Mouse (Mus musculus) hindbrain, embryonic 13.5 days (tissue): ENCODE results near the gene Popdc2. TPM values are rescaled to one million over a fixed set of nuclear protein-coding genes. Genes with fewer than 3 reads are reported as not detected.
"Not testable (repeated sequence)": the region's sequence is repeated elsewhere in the genome, so short reads cannot be mapped to it uniquely, and the experiment has no call there.

Experiments
- ATAC-seq: fragments of 200-750 bp; cut with Nextera tagmentation; 2 replicates; pipeline ENCODE4 v1.8.0; 2017; ENCODE audit warnings: moderate TSS enrichment; ENCODE audit not compliant: low FRiP score
- H3K27ac ChIP-seq: fragments of 300-500 bp; sonication (generic); 2 replicates; pipeline ENCODE4 v1.5.1; 2015; ENCODE audit warnings: inconsistent platforms, mild to moderate bottlenecking, moderate library complexity
- H3K27me3 ChIP-seq: fragments of 300-500 bp; sonication (generic); 2 replicates; pipeline ENCODE4 v1.6.1; 2015; ENCODE audit warnings: mild to moderate bottlenecking, inconsistent platforms
- H3K36me3 ChIP-seq: fragments of 300-500 bp; sonication (generic); 2 replicates; pipeline ENCODE4 v1.6.1; 2015; ENCODE audit warnings: mild to moderate bottlenecking, inconsistent platforms
- H3K4me1 ChIP-seq: fragments of 300-500 bp; sonication (generic); replicated peaks from 2 replicates; pipeline ENCODE4 v1.6.1; 2015; ENCODE audit warnings: inconsistent platforms
- H3K4me2 ChIP-seq: fragments of 300-500 bp; sonication (generic); 2 replicates; pipeline ENCODE4 v1.6.1; 2015; ENCODE audit warnings: inconsistent platforms, mild to moderate bottlenecking, moderate library complexity
- H3K4me3 ChIP-seq: fragments of 300-500 bp; sonication (generic); 2 replicates; pipeline ENCODE4 v1.5.1; 2015; ENCODE audit warnings: mild to moderate bottlenecking, inconsistent platforms
- H3K9ac ChIP-seq: fragments of 300-500 bp; sonication (generic); 2 replicates; pipeline ENCODE4 v1.6.1; 2015; ENCODE audit warnings: mild to moderate bottlenecking, inconsistent platforms
- H3K9me3 ChIP-seq: fragments of 300-500 bp; sonication (generic); 2 replicates; pipeline ENCODE4 v1.6.1; 2016; ENCODE audit warnings: inconsistent platforms
- WGBS: fragments of 180-500 bp; shearing (Covaris S2); methylation state at CpG from one replicate; pipeline ENCODE4 v1.1.7; 2015; 5-methylcytosine and 5-hydroxymethylcytosine counted together
- polyA plus RNA-seq: library from polyadenylated mRNA; unstranded; fragments of >200 nt; fragmentation: Nextera tagmentation; extraction: Ambion mirVana; gene quantifications from 2 replicates; pipeline ENCODE4 v1.2.1, GENCODE M21; 2015

Popdc2 gene
- polyA plus RNA-seq: 0.49 and 0.61 TPM in 2 replicates

- H3K27me3 ChIP-seq: no peaks in the 10 kb centered on the region
- WGBS: 74% methylated on average over 10 of the region's 10 CpGs
- no peak within 1 kb of the TSS for H3K4me3 ChIP-seq
- no peak for ATAC-seq
- no peaks in the 10 kb centered on the region for H3K9me3 ChIP-seq
- H3K9ac ChIP-seq: no peak within 1 kb of the TSS
- H3K36me3 ChIP-seq: peaks cover 8% of the 10 kb centered on the region
- peaks cover 5% of the 10 kb centered on the region for H3K4me1 ChIP-seq
- no peak within 1 kb of the TSS for H3K4me2 ChIP-seq
- no peak within 1 kb of the TSS for H3K27ac ChIP-seq
These were observed at the start of gene Popdc2 for GRCm38 (mm10) chr16:38361933-38362332. Gene Popdc2, plus strand, starts transcription at chr16:38362209.

- Histone ChIP-seq H3K4me2 (no peak overlapping the region), H3K4me3 (no peak overlapping the region), H3K9ac (no peak overlapping the region), H3K9me3 (no peaks in the 10 kb centered on the region), H3K27me3 (no peaks in the 10 kb centered on the region), H3K4me1 (no peaks in the 10 kb centered on the region), H3K27ac (no peak overlapping the region), H3K36me3 (no peaks in the 10 kb centered on the region)
- ATAC-seq: no peak
- WGBS: 82% methylated on average over 9 of the region's 9 CpGs
These were observed 43.5 kb upstream of the Popdc2 start for GRCm38 (mm10) chr16:38318492-38318891.

GRCm38 (mm10) chr16:38319087-38319486 lies 42.9 kb upstream of the Popdc2 start:
- Histone ChIP-seq H3K27me3 (no peaks in the 10 kb centered on the region), H3K4me1 (no peaks in the 10 kb centered on the region), H3K4me3 (no peak overlapping the region), H3K9ac (no peak overlapping the region), H3K27ac (no peak overlapping the region), H3K36me3 (no peaks in the 10 kb centered on the region), H3K4me2 (no peak overlapping the region), H3K9me3 (no peaks in the 10 kb centered on the region)
- no peak for ATAC-seq
- 92% methylated on average over 4 of the region's 4 CpGs for WGBS

GRCm38 (mm10) chr16:38321452-38321935 lies 40.5 kb upstream of the Popdc2 start:
- Histone ChIP-seq H3K4me1 (no peaks in the 10 kb centered on the region), H3K27ac (no peak overlapping the region), H3K9ac (peak overlapping the region; percentile 49; the same call in 1 of the 2 replicates), H3K4me3 (peak overlapping the region; percentile 25; the same call in 1 of the 2 replicates), H3K4me2 (peak overlapping the region; percentile 48), H3K27me3 (no peaks in the 10 kb centered on the region), H3K36me3 (no peaks in the 10 kb centered on the region), H3K9me3 (no peaks in the 10 kb centered on the region)
- peak; percentile 54; the same call in 1 of the 2 replicates for ATAC-seq
- whole genome bisulfite sequencing: 32% methylated on average over 17 of the region's 17 CpGs

- no peaks in the 10 kb centered on the region for H3K36me3 ChIP-seq
- no peak overlapping the region for H3K4me3 ChIP-seq
- no peak overlapping the region for H3K4me2 ChIP-seq
- H3K27me3 ChIP-seq: no peaks in the 10 kb centered on the region
- no peak overlapping the region for H3K9ac ChIP-seq
- WGBS: 91% methylated on average over 15 of the region's 15 CpGs
- ATAC-seq: no peak
- no peaks in the 10 kb centered on the region for H3K4me1 ChIP-seq
- no peak overlapping the region for H3K27ac ChIP-seq
- H3K9me3 ChIP-seq: no peaks in the 10 kb centered on the region
These were observed 37.7 kb upstream of the Popdc2 start for GRCm38 (mm10) chr16:38324311-38324710.

- H3K4me2 ChIP-seq: no peak overlapping the region
- no peak overlapping the region for H3K27ac ChIP-seq
- no peak overlapping the region for H3K4me3 ChIP-seq
- no peak for ATAC-seq
- H3K9me3 ChIP-seq: no peaks in the 10 kb centered on the region
- no peak overlapping the region for H3K9ac ChIP-seq
- no peaks in the 10 kb centered on the region for H3K36me3 ChIP-seq
- WGBS: 81% methylated on average over 11 of the region's 11 CpGs
- no peaks in the 10 kb centered on the region for H3K27me3 ChIP-seq
- no peaks in the 10 kb centered on the region for H3K4me1 ChIP-seq
These were observed 35.1 kb upstream of the Popdc2 start for GRCm38 (mm10) chr16:38326778-38327397.

GRCm38 (mm10) chr16:38329340-38329739 lies 32.7 kb upstream of the Popdc2 start:
- Histone ChIP-seq H3K4me1 (no peaks in the 10 kb centered on the region), H3K27ac (no peak overlapping the region), H3K4me2 (no peak overlapping the region), H3K4me3 (no peak overlapping the region), H3K36me3 (no peaks in the 10 kb centered on the region), H3K9ac (no peak overlapping the region), H3K9me3 (no peaks in the 10 kb centered on the region), H3K27me3 (no peaks in the 10 kb centered on the region)
- 87% methylated on average over 3 of the region's 3 CpGs for WGBS
- ATAC-seq: no peak

GRCm38 (mm10) chr16:38334431-38334830 lies 27.6 kb upstream of the Popdc2 start:
- Histone ChIP-seq H3K4me3 (no peak overlapping the region), H3K27ac (no peak overlapping the region), H3K9ac (no peak overlapping the region), H3K4me2 (no peak overlapping the region), H3K9me3 (no peaks in the 10 kb centered on the region), H3K4me1 (no peaks in the 10 kb centered on the region), H3K27me3 (no peaks in the 10 kb centered on the region), H3K36me3 (no peaks in the 10 kb centered on the region)
- ATAC-seq: no peak
- 47% methylated on average over 6 of the region's 6 CpGs for WGBS

GRCm38 (mm10) chr16:38338077-38338476 lies 23.9 kb upstream of the Popdc2 start:
- H3K27ac ChIP-seq, ATAC-seq, H3K9me3 ChIP-seq, H3K4me1 ChIP-seq, H3K4me2 ChIP-seq, H3K36me3 ChIP-seq, H3K27me3 ChIP-seq, H3K4me3 ChIP-seq, H3K9ac ChIP-seq: not testable (repeated sequence)
- WGBS: 92% methylated on average over 4 of the region's 4 CpGs

GRCm38 (mm10) chr16:38341396-38342324 lies 20.3 kb upstream of the Popdc2 start, which contains the start of gene Maats1:
Gene Maats1, minus strand, starts transcription at chr16:38342143.
- H3K36me3 ChIP-seq: no peaks in the 10 kb centered on the region
- peak within 1 kb of the TSS; percentile 43 for H3K4me3 ChIP-seq
- H3K4me1 ChIP-seq: peaks cover 10% of the 10 kb centered on the region
- 9% methylated on average over 30 of the region's 30 CpGs for WGBS
- ATAC-seq: peak; percentile 93
- peak within 1 kb of the TSS; percentile 70 for H3K9ac ChIP-seq
- no peaks in the 10 kb centered on the region for H3K9me3 ChIP-seq
- no peaks in the 10 kb centered on the region for H3K27me3 ChIP-seq
- H3K27ac ChIP-seq: peak within 1 kb of the TSS; percentile 35; the same call in 1 of the 2 replicates
- peak within 1 kb of the TSS; percentile 73 for H3K4me2 ChIP-seq

GRCm38 (mm10) chr16:38344941-38345725 lies 16.9 kb upstream of the Popdc2 start:
- H3K9ac ChIP-seq: no peak overlapping the region
- no peak overlapping the region for H3K4me3 ChIP-seq
- 81% methylated on average over 3 of the region's 3 CpGs for WGBS
- no peak for ATAC-seq
- no peaks in the 10 kb centered on the region for H3K27me3 ChIP-seq
- H3K36me3 ChIP-seq: peaks cover 12% of the 10 kb centered on the region
- no peak overlapping the region for H3K4me2 ChIP-seq
- peaks cover 21% of the 10 kb centered on the region for H3K4me1 ChIP-seq
- no peaks in the 10 kb centered on the region for H3K9me3 ChIP-seq
- H3K27ac ChIP-seq: no peak overlapping the region
